Mouse (Mus musculus) thymus, postnatal 0 days (tissue): ENCODE data around the gene Hist3h2ba. TPM values are rescaled to one million over a fixed set of nuclear protein-coding genes. Genes with fewer than 3 reads are reported as not detected.

Source experiments
- DNase-seq: peaks from one replicate; pipeline ENCODE4 v3.0.0-alpha.2; 2015; ENCODE audit warnings: low spot score
- microRNA-seq: library from miRNA; unstranded; fragments of <30 nt; microRNA quantifications from one replicate; pipeline ENCODE4, GENCODE M21; 2016; ENCODE audit warnings: borderline number of aligned reads
- polyA plus RNA-seq: library from polyadenylated mRNA; unstranded; fragments of >200 nt; fragmentation: Nextera tagmentation; extraction: Ambion mirVana; gene quantifications from 2 replicates; pipeline ENCODE4 v1.2.1, GENCODE M21; 2015

Hist3h2ba gene
- polyA plus RNA-seq, 1 experiment from 2014 or later: 57.5 TPM

DNA sequence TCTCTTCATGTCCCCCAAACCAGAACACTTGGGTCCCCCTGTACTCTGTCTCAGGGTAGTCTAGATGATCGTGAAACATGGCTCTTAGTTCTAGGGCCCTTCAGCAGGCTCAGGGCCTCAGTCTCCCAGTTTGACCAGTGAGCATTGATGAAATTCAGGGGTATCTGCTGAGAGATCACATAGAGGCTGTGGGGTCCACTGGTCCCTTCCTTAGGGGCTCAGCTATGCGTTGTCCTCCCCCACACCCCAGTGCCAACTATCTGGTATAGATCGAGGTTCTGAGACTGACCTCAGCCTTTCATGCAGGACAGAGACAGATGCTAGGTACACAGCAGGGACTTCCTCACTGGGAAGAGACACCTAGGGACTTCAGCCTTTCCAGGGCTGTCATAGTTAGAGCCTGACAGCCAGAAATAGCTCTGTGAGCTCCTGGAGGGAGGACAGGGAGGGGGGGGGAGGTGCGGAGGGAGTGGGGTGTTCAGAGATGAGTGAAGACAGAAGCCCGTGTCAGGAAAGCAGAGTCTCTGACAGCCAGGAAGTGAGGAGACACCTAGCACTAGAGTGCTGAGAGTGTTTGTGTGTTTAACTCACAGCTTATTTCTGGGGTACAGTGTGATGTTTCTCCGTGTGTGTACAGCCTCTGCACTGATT lies 35.1 kb downstream of the Hist3h2ba start:
- DNase-seq: peak; percentile 48

DNA sequence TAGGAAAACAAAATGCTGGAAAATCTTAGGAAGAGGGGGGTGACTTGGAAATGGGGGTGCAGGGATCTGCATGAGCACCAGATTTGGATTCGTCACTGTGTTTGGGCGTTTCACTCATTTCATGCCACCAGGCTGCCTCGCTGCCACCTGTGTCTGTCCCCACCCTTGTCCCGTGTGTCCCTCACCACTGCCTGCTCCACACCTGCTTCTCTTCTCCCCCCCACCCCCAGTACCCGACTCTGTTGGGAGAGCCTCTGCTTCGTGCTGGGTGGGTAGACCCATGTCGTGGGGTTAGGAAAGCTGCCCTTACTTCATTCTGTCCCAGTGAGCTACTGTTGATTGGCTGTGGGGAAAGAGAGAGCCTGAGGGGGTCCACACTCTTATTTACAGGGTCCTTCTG lies 35.9 kb downstream of the Hist3h2ba start:
- no peak for DNase-seq

DNA sequence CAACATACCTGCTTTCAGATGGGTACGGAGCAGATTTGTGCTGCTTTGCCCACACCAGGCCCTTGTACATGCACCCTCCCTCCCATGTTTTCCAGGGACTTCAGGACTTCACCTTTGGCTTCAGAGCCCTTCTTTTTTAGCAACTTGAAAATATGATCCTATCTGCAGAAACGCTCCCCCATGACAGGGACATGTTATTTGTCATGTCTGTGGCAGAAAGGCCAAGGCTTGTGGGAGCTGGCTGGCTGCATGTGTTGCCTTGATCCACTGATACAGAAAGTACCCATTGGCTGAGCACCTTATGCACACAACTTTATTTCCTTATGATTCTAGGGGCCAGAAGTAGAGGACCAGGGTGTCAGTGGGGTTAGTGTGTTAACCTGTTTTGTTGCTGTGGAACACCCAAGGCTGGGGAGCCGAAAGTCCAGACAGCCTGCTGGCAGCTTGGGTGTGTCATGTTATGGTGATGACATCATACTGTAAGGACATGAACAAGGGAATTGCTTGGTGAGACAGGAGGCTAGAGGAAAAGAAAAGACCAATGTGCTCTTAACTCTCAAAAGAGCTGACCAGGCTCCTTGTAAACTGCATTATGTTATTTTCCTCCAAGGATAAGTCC lies 36.7 kb downstream of the Hist3h2ba start:
- no peak for DNase-seq

DNA sequence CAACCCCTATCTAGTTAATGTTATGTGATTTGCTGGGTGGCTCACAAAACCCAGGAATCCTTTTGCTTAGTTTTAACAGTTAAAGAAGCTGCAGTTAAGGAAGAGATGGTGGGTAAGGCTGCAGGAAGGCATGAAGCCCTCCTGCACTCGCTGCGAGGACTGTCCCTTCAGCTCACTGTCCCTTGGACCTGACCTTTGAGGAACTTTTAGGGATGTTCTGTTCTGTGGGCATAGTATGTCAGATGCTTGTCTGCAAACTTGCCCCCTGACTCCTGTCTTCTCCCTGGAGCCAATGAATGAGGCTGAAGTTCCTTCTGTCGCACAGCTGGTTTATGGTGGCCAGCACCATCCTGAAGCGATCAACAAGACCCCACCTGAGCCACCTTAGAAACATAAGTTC lies 40.4 kb downstream of the Hist3h2ba start:
- DNase-seq: no peak

DNA sequence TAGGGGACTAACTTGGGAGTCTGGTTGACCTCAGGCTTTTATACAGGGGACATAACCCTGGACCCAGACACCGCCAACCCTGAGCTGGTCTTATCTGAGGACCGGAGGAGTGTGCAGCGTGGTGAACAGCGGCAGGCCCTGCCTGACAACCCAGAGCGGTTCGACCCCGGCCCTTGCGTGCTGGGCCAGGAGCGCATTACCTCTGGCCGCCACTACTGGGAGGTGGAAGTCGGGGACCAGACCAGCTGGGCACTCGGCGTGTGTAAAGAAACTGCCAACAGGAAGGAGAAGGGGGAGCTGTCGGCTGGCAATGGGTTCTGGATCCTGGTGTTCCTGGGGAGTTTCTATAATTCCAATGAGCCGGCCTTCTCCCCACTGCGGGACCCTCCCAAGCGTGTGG lies 41.4 kb downstream of the Hist3h2ba start:
- DNase-seq: no peak

DNA sequence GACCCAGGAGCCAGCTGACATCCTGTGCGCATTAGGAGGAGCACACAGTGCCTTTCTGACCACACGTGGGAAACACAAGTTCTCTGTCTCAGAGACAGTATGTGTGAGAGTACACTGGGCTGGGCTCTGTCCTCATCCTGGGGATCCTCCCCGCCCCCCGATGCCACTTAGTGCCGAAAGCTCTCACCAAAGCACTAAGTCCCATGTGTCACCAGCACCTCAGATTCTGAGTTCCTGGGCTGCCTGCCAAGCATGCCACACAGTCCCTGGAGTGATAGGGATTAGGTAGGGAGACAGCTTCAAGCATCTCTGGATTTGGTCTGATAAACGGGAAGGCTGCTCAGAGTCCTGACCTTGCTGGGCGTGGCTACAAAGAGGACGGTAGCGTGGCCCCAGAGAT lies 42.1 kb downstream of the Hist3h2ba start:
- DNase-seq: no peak

DNA sequence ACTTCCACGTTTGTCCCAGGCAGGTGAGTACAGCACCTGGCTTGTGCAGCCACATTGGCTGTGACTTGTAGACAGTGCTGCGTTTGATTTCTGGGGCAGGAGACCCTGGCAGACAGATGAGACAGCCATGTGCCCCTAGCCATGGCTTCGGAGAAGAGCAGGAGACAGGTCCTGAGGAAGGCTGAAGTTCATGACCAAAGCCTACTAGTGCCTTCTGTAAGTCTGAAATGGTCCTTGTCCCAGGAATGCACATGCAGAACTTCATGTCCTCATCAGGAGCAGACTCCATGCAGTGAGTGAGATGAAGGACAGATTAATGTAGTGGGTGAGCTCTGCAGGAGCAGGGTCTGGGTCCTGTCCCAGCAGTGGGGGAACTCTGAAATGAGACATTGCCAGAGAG lies 43.2 kb downstream of the Hist3h2ba start:
- DNase-seq: no peak

DNA sequence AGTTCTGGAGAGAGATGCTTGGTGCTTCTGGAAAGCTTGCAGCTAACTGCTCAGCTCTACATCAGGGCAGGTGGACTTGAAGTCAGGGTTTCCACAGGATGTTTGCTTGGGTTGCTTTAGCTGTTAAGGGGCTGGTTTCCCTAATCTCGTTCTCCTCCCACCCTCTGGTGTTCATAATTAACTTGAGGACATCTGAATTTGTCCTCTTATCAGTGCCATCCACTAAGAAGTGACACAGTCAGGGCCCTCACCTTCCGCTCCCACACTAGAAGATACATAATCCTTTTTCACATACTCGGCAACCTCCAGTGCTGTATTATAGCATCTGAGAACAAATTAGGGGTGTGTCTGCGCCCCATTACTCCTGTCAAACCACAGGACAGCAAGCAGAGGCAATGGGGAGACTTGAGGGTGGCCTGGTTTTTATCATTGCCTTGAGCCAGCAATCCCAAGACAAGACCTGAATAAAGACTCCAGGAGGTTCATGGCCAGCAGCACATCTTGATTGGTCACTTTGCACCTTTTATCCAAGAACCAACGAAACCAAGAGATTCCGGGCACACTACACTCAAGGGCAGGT lies 44.5 kb downstream of the Hist3h2ba start:
- DNase-seq: no peak

DNA sequence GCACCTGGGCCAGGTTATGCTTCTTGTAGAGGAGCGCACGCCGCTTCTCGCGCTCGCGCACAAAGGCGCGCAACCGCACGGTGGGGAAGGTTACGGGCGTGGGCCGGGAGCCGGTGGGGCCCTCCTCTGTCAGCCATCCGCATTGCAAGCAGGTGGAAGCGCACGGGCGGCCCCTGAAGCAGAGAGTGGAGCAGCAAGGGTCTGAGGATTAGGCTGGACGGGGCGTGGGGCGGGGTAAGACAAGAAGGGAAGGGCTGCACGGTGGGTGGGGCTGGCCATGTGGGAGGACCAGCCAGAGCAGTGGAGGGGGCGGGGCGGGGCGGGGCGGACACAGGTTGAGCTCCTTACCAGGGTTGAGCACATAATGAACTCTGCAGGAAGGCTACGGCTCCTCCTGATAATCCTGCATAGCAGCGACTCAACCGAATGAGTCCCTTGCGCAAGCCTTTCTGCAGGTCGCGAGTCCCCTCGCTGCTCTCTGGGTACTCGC lies 45.7 kb downstream of the Hist3h2ba start:
- DNase-seq: peak; percentile 71

DNA sequence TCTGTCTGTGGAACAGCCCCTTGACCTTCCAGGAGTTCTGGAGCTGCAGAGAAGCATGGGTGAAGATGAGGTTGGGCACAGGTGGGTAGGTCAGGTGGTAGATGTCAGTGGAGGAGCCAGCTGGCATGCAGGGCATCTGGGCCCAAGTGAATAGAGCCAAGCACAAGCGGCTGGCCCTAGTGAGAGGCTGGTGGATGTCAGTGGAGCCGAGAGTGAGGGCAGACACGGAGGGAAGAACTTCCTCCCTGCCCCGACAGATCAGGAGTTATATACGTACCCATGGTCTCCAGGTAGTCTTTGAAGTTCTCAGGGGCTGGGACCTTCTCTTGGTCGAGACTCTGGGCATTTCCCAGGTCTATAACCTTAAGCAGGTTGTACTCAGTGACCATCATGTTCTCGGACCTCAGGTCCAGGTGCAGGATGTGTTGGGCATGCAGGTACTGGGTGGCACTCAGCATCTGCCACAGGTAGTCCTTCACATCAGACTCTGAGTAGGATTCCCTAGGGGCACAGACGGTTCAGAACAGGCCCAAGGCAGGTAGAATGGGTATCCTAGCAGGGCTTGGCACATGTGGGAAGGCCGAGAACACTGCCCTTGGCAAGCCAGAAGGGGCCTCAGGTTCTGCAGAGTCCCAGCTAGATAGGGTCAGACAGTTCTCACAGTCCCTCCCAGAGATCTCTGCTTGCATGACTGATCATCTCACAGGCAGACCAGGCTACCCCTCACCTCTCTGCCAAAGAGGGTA lies 46.5 kb downstream of the Hist3h2ba start:
- DNase-seq: no peak

DNA sequence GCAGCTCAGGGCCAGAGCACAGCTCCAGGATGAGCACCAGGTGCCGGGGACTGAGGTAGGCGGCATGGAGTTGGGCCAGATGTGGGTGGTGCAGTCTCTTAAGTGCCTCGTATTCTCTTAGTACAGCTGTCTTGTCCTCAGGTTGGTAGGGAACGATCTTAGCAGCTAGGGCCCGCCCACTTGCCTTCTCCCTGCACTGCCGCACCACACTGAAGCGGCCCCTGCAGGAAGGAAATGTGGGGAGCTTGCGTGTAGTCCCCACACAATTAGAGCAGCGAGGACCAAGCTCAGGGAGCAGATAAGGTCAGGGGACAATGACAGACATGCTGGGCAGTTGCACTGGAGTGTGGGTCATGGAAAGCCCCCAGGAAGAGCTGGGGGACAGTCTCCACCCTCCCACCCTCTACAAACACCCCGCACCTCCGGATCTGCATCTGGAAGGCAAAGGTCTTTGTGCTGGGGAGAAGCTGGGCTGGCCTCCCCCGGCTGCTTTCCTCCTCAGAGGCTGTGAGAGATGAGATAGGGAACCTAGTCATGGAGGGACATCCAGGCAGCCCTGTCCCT lies 47.2 kb downstream of the Hist3h2ba start:
- peak; percentile 84 for DNase-seq

DNA sequence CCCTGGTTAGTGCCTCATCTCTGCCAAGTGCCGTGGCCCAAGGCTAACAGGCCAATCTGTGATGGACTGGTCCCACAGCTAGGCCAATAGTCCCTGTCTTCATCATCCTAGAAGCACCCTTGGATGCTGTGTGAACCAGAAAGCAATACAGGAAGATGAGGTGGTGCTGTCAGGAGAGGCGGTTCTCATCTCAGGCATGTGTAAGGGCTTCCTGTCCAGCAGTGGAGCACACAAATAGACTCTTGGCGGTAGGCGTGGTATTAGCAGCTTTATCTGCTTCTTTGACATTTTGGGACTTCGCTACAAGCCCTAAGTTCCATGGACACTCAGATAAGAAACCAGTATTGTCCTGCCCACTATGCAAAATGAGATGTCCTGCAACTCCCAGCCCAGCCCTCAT lies 48.8 kb downstream of the Hist3h2ba start:
- no peak for DNase-seq

Small RNAs within 50 kb of the gene (microRNA-seq; reads per million reads assigned to microRNA genes)
- not detected for gene Gm44313

Other genes starting within 250 kb of the Hist3h2ba start
- gene Olfr319, start 249.8 kb upstream of the Hist3h2ba start, polyA plus RNA-seq: not detected in 2 replicates
- gene Olfr318, start 224.9 kb upstream of the Hist3h2ba start, polyA plus RNA-seq: not detected in 2 replicates
- not detected in 2 replicates for gene Olfr317, start 209.7 kb upstream of the Hist3h2ba start, polyA plus RNA-seq
- not detected in 2 replicates for gene Olfr316, start 196.2 kb upstream of the Hist3h2ba start, polyA plus RNA-seq
- gene Olfr315, start 175.7 kb upstream of the Hist3h2ba start, polyA plus RNA-seq: not detected in 2 replicates
- not detected in 2 replicates for gene Olfr314, start 166.0 kb upstream of the Hist3h2ba start, polyA plus RNA-seq
- 1.5 and 2.2 TPM in 2 replicates for gene Fam183b, start 147.0 kb upstream of the Hist3h2ba start, polyA plus RNA-seq
- 0.06 and 0.08 TPM in 2 replicates for gene Olfr313, start 133.9 kb upstream of the Hist3h2ba start, polyA plus RNA-seq
- 0.03 TPM in 1 of 2 replicates, not detected in the other for gene Olfr312, start 119.7 kb upstream of the Hist3h2ba start, polyA plus RNA-seq
- gene Olfr311, start 109.7 kb upstream of the Hist3h2ba start, polyA plus RNA-seq: not detected in 2 replicates
- 19.2 and 20.6 TPM in 2 replicates for gene Gm12258, start 101.8 kb upstream of the Hist3h2ba start, polyA plus RNA-seq
- 7.7 and 9.0 TPM in 2 replicates for gene 2810021J22Rik, start 81.7 kb upstream of the Hist3h2ba start, polyA plus RNA-seq
- gene Zfp39, start 44.7 kb upstream of the Hist3h2ba start, polyA plus RNA-seq: 6.1 and 7.9 TPM in 2 replicates
- gene Btnl10, start 31.0 kb upstream of the Hist3h2ba start, polyA plus RNA-seq: 0.09 TPM in 1 of 2 replicates, not detected in the other
- gene Rnf187, start 10.0 kb upstream of the Hist3h2ba start, polyA plus RNA-seq: 245 and 268 TPM in 2 replicates
- 52.3 and 52.8 TPM in 2 replicates for gene Hist3h2a, start 5.8 kb downstream of the Hist3h2ba start, polyA plus RNA-seq
- 0.29 and 0.44 TPM in 2 replicates for gene Trim17, start 5.8 kb downstream of the Hist3h2ba start, polyA plus RNA-seq
- 49.6 and 54.0 TPM in 2 replicates for gene Trim11, start 29.2 kb downstream of the Hist3h2ba start, polyA plus RNA-seq
- 0.04 and 0.13 TPM in 2 replicates for gene Obscn, start 187.5 kb downstream of the Hist3h2ba start, polyA plus RNA-seq
- 5.3 and 5.7 TPM in 2 replicates for gene Iba57, start 214.8 kb downstream of the Hist3h2ba start, polyA plus RNA-seq
- 0.18 and 0.26 TPM in 2 replicates for gene Gjc2, start 234.3 kb downstream of the Hist3h2ba start, polyA plus RNA-seq
- 92.3 and 93.0 TPM in 2 replicates for gene Guk1, start 243.3 kb downstream of the Hist3h2ba start, polyA plus RNA-seq